Mouse (Mus musculus) central nervous system, embryonic 18 days (tissue): ENCODE results near the gene Cfc1. TPM values are rescaled to one million over a fixed set of nuclear protein-coding genes. Genes with fewer than 3 reads are reported as not detected.

Experiments used
- polyA plus RNA-seq: library from polyadenylated mRNA; depleted of rRNA; stranded (reverse); fragments of >200 nt; gene quantifications from 2 replicates; pipeline ENCODE4 v1.2.3, GENCODE M21; 2012; rRNA removed

The Cfc1 gene
- polyA plus RNA-seq = 0.25 and 0.43 TPM in 2 replicates

DNA sequence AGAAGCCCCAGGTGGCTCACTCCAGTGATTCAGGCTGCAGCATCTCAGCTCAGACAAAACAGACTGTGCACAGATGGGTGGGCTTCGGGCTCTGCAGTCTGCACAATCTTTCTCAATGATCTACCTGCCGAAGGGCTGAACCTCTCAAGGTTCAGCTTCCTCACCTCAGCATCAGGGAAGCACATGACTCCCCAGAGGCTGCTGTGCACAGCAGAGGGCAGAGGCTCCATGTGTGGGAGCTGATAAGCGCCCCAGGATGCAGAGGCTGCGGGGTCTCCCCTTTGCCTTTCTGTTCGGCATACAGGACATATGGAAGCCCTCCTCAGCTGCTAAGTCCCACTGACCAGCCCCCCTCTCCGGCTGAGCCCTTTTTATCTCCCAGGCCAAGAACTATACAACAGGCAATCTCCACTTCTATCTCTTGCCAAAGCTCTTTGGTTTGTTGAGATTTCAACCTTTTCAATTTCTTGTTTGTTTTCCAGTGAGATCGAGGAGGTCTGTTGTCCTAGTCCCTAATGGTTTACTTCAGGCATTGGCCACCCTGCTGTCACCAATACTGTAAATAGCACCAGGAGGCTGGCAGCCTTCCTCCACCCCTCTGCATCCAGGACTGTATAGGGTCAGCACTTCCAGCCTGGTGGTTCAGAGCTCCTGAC is at the start of gene Cfc1:
Gene Cfc1 (plus strand): TSS at position 606 of the 656 bp plus-strand sequence.

DNA sequence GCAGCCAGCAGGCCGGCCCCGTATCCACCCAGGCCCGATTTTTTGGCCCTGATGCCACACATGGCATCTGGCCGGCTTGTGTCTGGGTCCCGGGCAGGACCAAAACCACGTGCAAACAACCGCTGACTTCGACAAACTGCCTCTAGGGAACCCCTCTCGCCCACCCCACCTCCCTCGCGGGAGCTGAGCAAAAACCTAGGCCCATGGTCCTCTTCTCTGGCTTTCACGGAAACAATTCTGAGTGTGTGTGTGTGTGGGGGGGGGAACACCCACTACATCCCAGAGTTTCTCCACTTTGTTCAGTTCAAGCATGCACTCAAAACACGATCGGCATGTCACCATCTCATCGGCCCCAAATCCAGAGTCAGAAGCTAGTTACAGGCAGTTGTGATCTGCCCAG is 25.4 kb downstream of the Cfc1 start, which contains the start of gene Prss40:
Gene Prss40 (minus strand): TSS at position 101 of the 400 bp plus-strand sequence.

DNA sequence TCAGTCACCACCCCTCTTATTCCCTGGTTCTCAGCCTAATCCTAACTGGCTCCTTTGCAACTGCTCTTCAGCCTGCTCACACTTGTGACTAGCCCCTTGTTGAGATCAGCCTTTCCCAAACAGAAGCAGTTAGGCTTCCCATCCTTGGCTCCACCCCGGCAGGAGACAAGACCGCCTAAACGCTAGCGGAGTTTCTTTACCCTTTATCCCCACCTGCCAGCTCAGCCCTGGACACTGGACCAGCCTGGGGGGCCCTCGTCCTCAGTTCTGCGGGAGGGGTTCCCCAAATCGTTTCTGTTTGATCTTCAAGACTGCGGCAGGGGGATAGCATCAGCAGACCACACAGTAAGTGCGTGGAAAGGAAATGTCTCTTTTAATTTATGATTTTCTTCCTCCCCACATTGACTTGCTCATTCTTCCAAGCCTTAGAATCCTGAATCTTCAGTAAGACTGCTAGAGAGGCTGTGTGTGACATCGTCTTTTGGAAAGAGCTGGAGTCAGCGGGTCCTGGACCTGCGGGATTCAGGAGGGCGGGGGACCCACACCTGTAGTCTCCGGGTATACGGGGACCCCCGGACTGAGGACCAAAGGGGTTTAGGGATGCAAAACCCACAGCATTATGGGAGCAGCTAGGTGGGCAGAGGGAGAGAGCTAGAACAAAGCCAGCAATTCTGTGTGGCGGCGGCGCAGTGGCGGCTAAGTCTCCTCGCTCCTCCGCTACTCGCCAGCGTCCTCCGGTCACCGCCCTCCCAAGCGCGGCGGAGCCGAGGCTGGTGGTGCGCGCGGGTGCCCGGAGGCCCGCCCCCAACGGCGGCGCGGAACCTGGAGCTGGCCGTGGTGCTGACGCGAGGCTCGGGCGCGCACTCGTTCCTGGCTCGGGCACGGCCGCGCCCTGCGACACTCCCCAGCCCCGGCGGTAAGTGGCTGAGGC is 43.7 kb downstream of the Cfc1 start, which contains the start of gene Amer3:
Gene Amer3 (plus strand): TSS at position 807 of the 931 bp plus-strand sequence.

Other genes with a start within 250 kb of the Cfc1 start
- 56.5 and 59.1 TPM in 2 replicates for gene Ccdc115, start 96.0 kb upstream of the Cfc1 start, polyA plus RNA-seq
- 28.5 and 30.0 TPM in 2 replicates for gene Imp4, start 95.8 kb upstream of the Cfc1 start, polyA plus RNA-seq
- gene Ptpn18, start 75.9 kb upstream of the Cfc1 start, polyA plus RNA-seq = 6.6 TPM in 2 replicates
- gene Prss39, start 37.2 kb upstream of the Cfc1 start, polyA plus RNA-seq = not detected in 2 replicates
- not detected in 2 replicates for gene Prss40, start 25.3 kb downstream of the Cfc1 start, polyA plus RNA-seq
- 26.7 and 27.2 TPM in 2 replicates for gene Amer3, start 44.0 kb downstream of the Cfc1 start, polyA plus RNA-seq